Mouse (Mus musculus) CH12.LX (cell line): ENCODE measurements around the gene Pip5k1c. TPM values are rescaled to one million over a fixed set of nuclear protein-coding genes. Genes with fewer than 3 reads are reported as not detected.

Experiments used
- DNase-seq: peaks from one replicate; pipeline ENCODE4 v3.0.0-alpha.2; 2013; ENCODE audit errors: extremely low read depth
- H3K27ac ChIP-seq: 2 replicates; pipeline ENCODE4 v1.5.1; 2012; ENCODE audit warnings: low read depth, mild to moderate bottlenecking, control low read depth, moderate library complexity; ENCODE audit not compliant: insufficient read depth
- H3K27me3 ChIP-seq: replicated peaks from 2 replicates; pipeline ENCODE3; 2012; ENCODE audit warnings: inconsistent platforms
- H3K36me3 ChIP-seq, 2 experiments: replicated peaks in 1 of 2; 2 replicates each; pipeline versions ENCODE3 to v1.6.1; 2012; ENCODE audit warnings: inconsistent platforms in 1 of 2, low read length in 1 of 2, mild to moderate bottlenecking in 1 of 2, mixed read lengths in 1 of 2, moderate library complexity in 1 of 2; ENCODE audit not compliant: control insufficient read depth in 1 of 2, insufficient read depth in 1 of 2
- H3K4me1 ChIP-seq, 2 experiments: 2 replicates each; pipeline ENCODE4 v1.6.1; 2012; ENCODE audit warnings: inconsistent platforms in 1 of 2, moderate library complexity in 1 of 2; ENCODE audit not compliant: insufficient read depth in 2 of 2, control insufficient read depth in 1 of 2
- H3K4me2 ChIP-seq: 2 replicates; pipeline ENCODE4 v1.6.1; 2012; ENCODE audit warnings: low read depth, mild to moderate bottlenecking, control low read depth; ENCODE audit not compliant: poor library complexity, insufficient read depth, severe bottlenecking
- H3K4me3 ChIP-seq, 3 experiments: fragments of 150-350 bp in 1 of 3; sonication (generic) in 1 of 3; replicated peaks in 1 of 3; 2 replicates each; pipeline versions ENCODE3 to v1.5.1; 2011 to 2012; ENCODE audit warnings: low read depth in 2 of 3, low read length in 2 of 3, mild to moderate bottlenecking in 2 of 3, moderate library complexity in 2 of 3, control low read depth in 1 of 3, improper control_type of control experiment in 1 of 3, inconsistent platforms in 1 of 3, mixed read lengths in 1 of 3; ENCODE audit not compliant: poor library complexity in 1 of 3
- H3K79me2 ChIP-seq: replicated peaks from 2 replicates; pipeline ENCODE4 v1.6.1; 2012; ENCODE audit warnings: mild to moderate bottlenecking, moderate library complexity; ENCODE audit not compliant: control insufficient read depth, poor library complexity, insufficient read depth, severe bottlenecking; ENCODE audit errors: extremely low read depth
- H3K9ac ChIP-seq: 2 replicates; pipeline ENCODE4 v1.6.1; 2012; ENCODE audit warnings: low read depth, mild to moderate bottlenecking, control low read depth, moderate library complexity; ENCODE audit not compliant: insufficient read depth
- H3K9me3 ChIP-seq: replicated peaks from 2 replicates; pipeline ENCODE3; 2012; ENCODE audit warnings: low read length, inconsistent platforms, mixed read lengths
- BHLHE40 ChIP-seq: IDR thresholded peaks from 2 replicates; pipeline ENCODE4 v1.6.1; 2011; ENCODE audit warnings: mild to moderate bottlenecking, low read depth, low read length, improper control_type of control experiment
- CHD1 ChIP-seq: IDR thresholded peaks from 2 replicates; pipeline ENCODE4 v1.6.1; 2012; ENCODE audit warnings: low read depth, low read length, improper control_type of control experiment, inconsistent platforms
- CHD2 ChIP-seq: IDR thresholded peaks from 2 replicates; pipeline ENCODE4 v1.6.1; 2011; ENCODE audit warnings: low read length, improper control_type of control experiment
- CTCF ChIP-seq, 2 experiments: IDR thresholded peaks in 1 of 2; conservative IDR thresholded peaks in 1 of 2; 2 replicates each; pipeline ENCODE4 v1.5.1; 2011 to 2012; ENCODE audit warnings: low read depth in 2 of 2, low read length in 2 of 2, improper control_type of control experiment in 1 of 2, inconsistent platforms in 1 of 2, mild to moderate bottlenecking in 1 of 2, moderate library complexity in 1 of 2
- E2F4 ChIP-seq: IDR thresholded peaks from 2 replicates; pipeline ENCODE4 v1.6.1; 2011; ENCODE audit warnings: low read depth, low read length, improper control_type of control experiment; ENCODE audit not compliant: insufficient replicate concordance
- EP300 ChIP-seq: IDR thresholded peaks from 2 replicates; pipeline ENCODE4 v1.6.1; 2011; ENCODE audit warnings: low read length, improper control_type of control experiment
- GABPA ChIP-seq: IDR thresholded peaks from 2 replicates; pipeline ENCODE4 v1.6.1; 2012; ENCODE audit warnings: low read depth, low read length, improper control_type of control experiment, inconsistent platforms; ENCODE audit not compliant: insufficient replicate concordance
- KAT2A ChIP-seq: IDR thresholded peaks from 2 replicates; pipeline ENCODE4 v1.6.1; 2012; ENCODE audit warnings: low read length, improper control_type of control experiment, inconsistent platforms; ENCODE audit not compliant: insufficient replicate concordance
- MYC ChIP-seq: IDR thresholded peaks from 2 replicates; pipeline ENCODE4 v1.6.1; 2011; ENCODE audit warnings: low read depth, mild to moderate bottlenecking, improper control_type of control experiment, low read length
- NELFE ChIP-seq: IDR thresholded peaks from 2 replicates; pipeline ENCODE4 v1.6.1; 2011; ENCODE audit warnings: low read depth, low read length, improper control_type of control experiment
- PAX5 ChIP-seq: IDR thresholded peaks from 2 replicates; pipeline ENCODE4 v1.6.1; 2012; ENCODE audit warnings: low read length, inconsistent platforms, mixed read lengths
- POLR2A ChIP-seq: IDR thresholded peaks from 2 replicates; pipeline ENCODE4 v1.6.1; 2011; ENCODE audit warnings: low read depth, mild to moderate bottlenecking, improper control_type of control experiment, low read length
- POLR2AphosphoS2 ChIP-seq: IDR thresholded peaks from 2 replicates; pipeline ENCODE4 v1.6.1; 2011; ENCODE audit warnings: low read depth, low read length, improper control_type of control experiment
- RAD21 ChIP-seq: IDR thresholded peaks from 2 replicates; pipeline ENCODE4 v1.6.1; 2011; ENCODE audit warnings: low read depth, mild to moderate bottlenecking, low read length, improper control_type of control experiment, moderate library complexity
- SMC3 ChIP-seq: IDR thresholded peaks from 2 replicates; pipeline ENCODE4 v1.6.1; 2011; ENCODE audit warnings: low read depth, low read length, improper control_type of control experiment
- TBP ChIP-seq: conservative IDR thresholded peaks from 2 replicates; pipeline ENCODE4 v1.6.1; 2011; ENCODE audit warnings: low read depth, low read length, improper control_type of control experiment
- TCF12 ChIP-seq: IDR thresholded peaks from 2 replicates; pipeline ENCODE4 v1.6.1; 2014; ENCODE audit warnings: low read depth, mild to moderate bottlenecking, inconsistent platforms, low read length, improper control_type of control experiment
- USF1 ChIP-seq: IDR thresholded peaks from 2 replicates; pipeline ENCODE4 v1.6.1; 2014; ENCODE audit warnings: low read depth, mild to moderate bottlenecking, inconsistent platforms, low read length, improper control_type of control experiment
- ZC3H11A ChIP-seq: IDR thresholded peaks from 2 replicates; pipeline ENCODE4 v1.6.1; 2012; ENCODE audit warnings: low read depth, mild to moderate bottlenecking, inconsistent platforms, low read length, improper control_type of control experiment
- ZKSCAN1 ChIP-seq: IDR thresholded peaks from 2 replicates; pipeline ENCODE4 v1.6.1; 2012; ENCODE audit warnings: low read depth, inconsistent platforms, low read length, improper control_type of control experiment, borderline replicate concordance
- dilution Hi-C: fragments of 300-500 bp; cut with MboI; formaldehyde crosslinking; loops from 2 replicates; pipeline ENCODE4 v1.14.3; 2020; ENCODE audit warnings: low sequenced_read_pairs; ENCODE audit not compliant: extremely low pct_unique_long_range_greater_than_20kb, extremely low pct_ligation_motif_present
- in situ Hi-C: fragments of 300-500 bp; cut with MboI; formaldehyde crosslinking; loops from 3 replicates; pipeline ENCODE4 v1.14.3; 2019; ENCODE audit warnings: low sequenced_read_pairs, low pct_ligation_motif_present, low pct_unique_long_range_greater_than_20kb, mixed read lengths
- polyA plus RNA-seq: library from polyadenylated mRNA; unstranded; fragments of >175 nt; gene quantifications from 2 replicates; pipeline ENCODE4 v1.2.1, GENCODE M21; 2012; ENCODE audit warnings: low read depth; ENCODE audit not compliant: insufficient read length
- total RNA-seq, 2 experiments: library from RNA; depleted of rRNA; stranded (reverse); fragments of 300-350 nt in 1 of 2; fragments of >200 nt in 1 of 2; gene quantifications; 2 replicates each; pipeline ENCODE4 v1.2.3; 2012 to 2014

Gene Pip5k1c
- total and polyA plus RNA-seq, 3 experiments = 11.4 to 51.4 (median 12.6) TPM

DNA sequence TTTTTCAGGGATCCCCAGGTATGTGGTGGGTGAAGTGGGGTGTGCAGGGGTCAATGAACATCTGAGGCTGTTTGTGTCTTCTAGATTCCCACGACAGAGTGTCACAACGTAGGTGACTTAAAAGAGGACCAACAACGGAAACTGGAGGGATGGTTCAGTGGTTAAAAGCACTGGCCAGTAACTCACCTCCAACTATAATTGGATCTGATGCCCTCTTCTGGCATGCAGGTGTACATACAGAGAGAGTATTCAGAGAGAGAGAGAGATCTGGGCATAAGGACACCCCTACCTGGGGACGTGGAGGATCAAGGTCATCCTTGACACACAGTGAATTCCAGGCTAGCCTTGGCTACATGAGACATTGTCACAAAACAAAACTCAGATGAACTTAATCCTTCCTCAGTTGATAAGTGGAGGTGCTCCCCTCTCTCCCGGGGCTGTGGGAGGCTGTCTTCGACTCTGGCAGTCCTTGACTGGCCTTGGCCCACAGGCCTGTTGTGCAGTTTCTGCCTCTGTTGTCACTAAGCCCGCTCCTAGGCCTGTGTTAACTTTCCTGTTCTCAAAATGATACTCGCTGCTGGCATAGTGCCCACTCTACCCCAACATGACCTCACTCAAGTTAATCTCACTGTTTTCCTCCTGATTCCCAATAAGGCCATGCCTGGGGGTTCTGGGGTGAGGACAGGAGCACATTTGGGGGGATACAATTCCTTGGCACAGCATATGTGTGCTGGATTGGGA is 51.8 kb downstream of the Pip5k1c start:
- no peak overlapping the region for H3K4me3 ChIP-seq

DNA sequence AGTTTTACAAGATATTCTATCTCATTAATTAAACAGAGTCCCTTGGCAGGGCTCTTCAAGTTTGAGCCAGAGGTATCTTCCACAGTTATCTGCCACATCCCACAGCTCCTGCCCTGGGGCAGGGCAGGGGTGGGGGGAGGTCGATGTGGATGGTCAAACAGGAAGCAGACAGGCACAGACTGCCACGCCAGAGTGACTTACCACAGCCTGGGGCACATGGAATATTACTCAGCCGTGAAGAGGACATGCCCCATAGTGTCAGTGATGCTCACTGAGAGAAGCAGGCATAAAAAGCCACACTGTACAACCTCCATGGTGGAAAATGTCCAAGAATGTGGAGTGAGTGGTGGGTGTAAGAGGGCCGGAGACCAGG is 52.4 kb downstream of the Pip5k1c start:
- Histone ChIP-seq H3K27ac (no peak overlapping the region), H3K4me1 (peaks cover 2 to 37% of the 10 kb centered on the region in 2 experiments; a peak in 2 of 4 replicates), H3K4me3 (no peak overlapping the region), H3K9ac (no peak overlapping the region), H3K79me2 (no peaks in the 10 kb centered on the region), H3K4me2 (no peak overlapping the region), H3K27me3 (peaks cover 24% of the 10 kb centered on the region), H3K9me3 (no peaks in the 10 kb centered on the region), H3K36me3 (peaks cover 20 to 37% of the 10 kb centered on the region in 2 experiments)
- DNase-seq = no peak
- TF ChIP-seq BHLHE40 = no peak
- no peak for TF ChIP-seq TCF12
- TF ChIP-seq CHD2 = no peak
- no peak for TF ChIP-seq USF1
- TF ChIP-seq EP300 = no peak
- no peak for TF ChIP-seq TBP
- TF ChIP-seq E2F4 = no peak
- no peak for TF ChIP-seq CHD1
- no peak for TF ChIP-seq RAD21
- TF ChIP-seq NELFE = no peak
- TF ChIP-seq PAX5 = no peak
- no peak for TF ChIP-seq ZC3H11A
- TF ChIP-seq SMC3 = no peak
- TF ChIP-seq MYC = no peak
- TF ChIP-seq CTCF (conservative IDR thresholded peaks at IDR 0.05 in 1 of 2, IDR thresholded peaks at IDR 0.05 in 1 of 2; ENCODE audit: low read depth in 2 of 2, low read length in 2 of 2) = no peak
- TF ChIP-seq KAT2A = no peak
- no peak for TF ChIP-seq POLR2A
- no peak for TF ChIP-seq ZKSCAN1
- TF ChIP-seq GABPA = no peak
- dilution Hi-C loops (no loop called here), in situ Hi-C loops (no loop called here)

More for the DNA sequence above, 51.8 kb downstream of the Pip5k1c start:
- Histone ChIP-seq H3K4me2 (no peak overlapping the region), H3K79me2 (no peaks in the 10 kb centered on the region), H3K9ac (no peak overlapping the region), H3K27me3 (peaks cover 24% of the 10 kb centered on the region), H3K36me3 (peaks cover 20 to 37% of the 10 kb centered on the region in 2 experiments), H3K27ac (no peak overlapping the region), H3K4me1 (peaks cover 2 to 34% of the 10 kb centered on the region in 2 experiments; a peak in 2 of 4 replicates), H3K9me3 (no peaks in the 10 kb centered on the region)
- DNase-seq = no peak
- in situ Hi-C loops (loop anchor here (5.0 kb wide), 1 partner anchor 52 kb away; the partner anchor contains the start of genes Pip5k1c and Tjp3), dilution Hi-C loops (no loop called here)
- TF ChIP-seq RAD21 (peak; percentile 18; the same call in 1 of the 2 replicates), TBP (no peak), CTCF (conservative IDR thresholded peaks at IDR 0.05 in 1 of 2, IDR thresholded peaks at IDR 0.05 in 1 of 2; ENCODE audit: low read depth in 2 of 2, low read length in 2 of 2) (peak; percentile 13 to 63; a peak in 2 of 4 replicates), POLR2AphosphoS2 (no peak), SMC3 (peak; percentile 43; the same call in 1 of the 2 replicates)
